Comparison of ENCODE assay signal across 12 mouse cellular contexts in genomic region chr11:117341218-117341617, GRCm38 (mm10).
DNase-seq lines count a peak whose midpoint lies in the region; ATAC-seq and TF ChIP-seq lines count a peak whose summit lies in the region.
"Had no signal": no experiment of that assay in that cellular context is flagged by ENCODE, and none has a peak within 500 bp of the region (broad histone marks: within the 10 kb centered on the region; RNA-seq: fewer than 3 reads in every experiment).

No protein-coding gene starts in this region.

- DNase-seq in right cerebral cortex, postnatal 10 days (ENCODE audit: low spot score in 2 of 2): peak; percentile 67 to 75
- DNase-seq in right cerebral cortex, postnatal 25 days: no peak
- no peak for DNase-seq in yolk sac, embryonic 10.5 days (ENCODE audit: low spot score)
- no peak for DNase-seq in layer of hippocampus, adult 18-20 months (ENCODE audit: low spot score in 2 of 2)
- DNase-seq in liver, postnatal 0 days: no peak
- DNase-seq: adrenal gland, postnatal 36 days; thymus, postnatal 14 days had no signal

- 67% methylated on average over 7 of the region's 7 CpGs for WGBS in embryonic facial prominence, embryonic 15.5 days
- WGBS in hindbrain, embryonic 15.5 days: 9% methylated on average over 7 of the region's 7 CpGs
- WGBS in neural tube, embryonic 15.5 days: 13% methylated on average over 7 of the region's 7 CpGs
- WGBS in liver, postnatal 0 days (ENCODE audit: insufficient replicate concordance): 84% methylated on average over 7 of the region's 7 CpGs

- peaks cover 84% of the 10 kb centered on the region for H3K4me1 ChIP-seq in embryonic facial prominence, embryonic 15.5 days
- H3K4me1 ChIP-seq in hindbrain, embryonic 15.5 days (replicated peaks): peaks cover 83% of the 10 kb centered on the region
- H3K4me1 ChIP-seq in neural tube, embryonic 15.5 days: peaks cover 76% of the 10 kb centered on the region
- peaks cover 73% of the 10 kb centered on the region for H3K4me1 ChIP-seq in liver, postnatal 0 days (ENCODE audit: insufficient read depth)

- no peak for TF ChIP-seq EP300 in liver, postnatal 0 days (IDR thresholded peaks at IDR 0.05; ENCODE audit: low read depth)

- no peak for ATAC-seq in embryonic facial prominence, embryonic 15.5 days (ENCODE audit: insufficient number of reproducible peaks, low FRiP score, low TSS enrichment, low read depth)
- ATAC-seq in hindbrain, embryonic 15.5 days (ENCODE audit: low FRiP score, low read depth): peak; percentile 65
- peak; percentile 52; the same call in 1 of the 2 replicates for ATAC-seq in neural tube, embryonic 15.5 days (ENCODE audit: low FRiP score)
- no peak for ATAC-seq in liver, postnatal 0 days
- ATAC-seq: intestine, postnatal 0 days had no signal

- H3K4me2 ChIP-seq in embryonic facial prominence, embryonic 15.5 days (replicated peaks): no peak overlapping the region
- H3K4me2 ChIP-seq in hindbrain, embryonic 15.5 days: no peak overlapping the region
- no peak overlapping the region for H3K4me2 ChIP-seq in neural tube, embryonic 15.5 days
- H3K4me2 ChIP-seq in liver, postnatal 0 days (ENCODE audit: low read depth, low read length): no peak overlapping the region

- no peaks in the 10 kb centered on the region for H3K27me3 ChIP-seq in embryonic facial prominence, embryonic 15.5 days
- H3K27me3 ChIP-seq in hindbrain, embryonic 15.5 days: no peaks in the 10 kb centered on the region
- no peaks in the 10 kb centered on the region for H3K27me3 ChIP-seq in neural tube, embryonic 15.5 days (replicated peaks)
- no peaks in the 10 kb centered on the region for H3K27me3 ChIP-seq in liver, postnatal 0 days (ENCODE audit: insufficient read depth, low read length)

- no peak for TF ChIP-seq CTCF in liver, postnatal 0 days (IDR thresholded peaks at IDR 0.05; ENCODE audit: low read depth)

- H3K27ac ChIP-seq in embryonic facial prominence, embryonic 15.5 days (replicated peaks): 0 out of 2 replicates have a peak overlapping the region, but pooled peaks have one; percentile 44
- peak overlapping the region; percentile 72 for H3K27ac ChIP-seq in hindbrain, embryonic 15.5 days (replicated peaks)
- H3K27ac ChIP-seq in neural tube, embryonic 15.5 days (replicated peaks): peak overlapping the region; percentile 77
- H3K27ac ChIP-seq in liver, postnatal 0 days (ENCODE audit: low read depth): no peak overlapping the region
- H3K27ac ChIP-seq: liver, embryonic 14.5 days had no signal

- H3K36me3 ChIP-seq in embryonic facial prominence, embryonic 15.5 days: no peaks in the 10 kb centered on the region
- no peaks in the 10 kb centered on the region for H3K36me3 ChIP-seq in hindbrain, embryonic 15.5 days
- H3K36me3 ChIP-seq in neural tube, embryonic 15.5 days: no peaks in the 10 kb centered on the region
- H3K36me3 ChIP-seq in liver, postnatal 0 days (replicated peaks; ENCODE audit: insufficient read depth, low read length): no peaks in the 10 kb centered on the region

- H3K4me3 ChIP-seq in embryonic facial prominence, embryonic 15.5 days (replicated peaks): no peak overlapping the region
- no peak overlapping the region for H3K4me3 ChIP-seq in hindbrain, embryonic 15.5 days
- H3K4me3 ChIP-seq in neural tube, embryonic 15.5 days (replicated peaks): no peak overlapping the region
- H3K4me3 ChIP-seq in liver, postnatal 0 days (ENCODE audit: low read depth, low read length): no peak overlapping the region

- no peaks in the 10 kb centered on the region for H3K9me3 ChIP-seq in embryonic facial prominence, embryonic 15.5 days (replicated peaks)
- H3K9me3 ChIP-seq in hindbrain, embryonic 15.5 days: no peaks in the 10 kb centered on the region
- no peaks in the 10 kb centered on the region for H3K9me3 ChIP-seq in neural tube, embryonic 15.5 days (replicated peaks)
- no peaks in the 10 kb centered on the region for H3K9me3 ChIP-seq in liver, postnatal 0 days (ENCODE audit: low read length)

- no peak overlapping the region for H3K9ac ChIP-seq in embryonic facial prominence, embryonic 15.5 days
- no peak overlapping the region for H3K9ac ChIP-seq in hindbrain, embryonic 15.5 days
- no peak overlapping the region for H3K9ac ChIP-seq in neural tube, embryonic 15.5 days (replicated peaks)
- H3K9ac ChIP-seq in liver, postnatal 0 days (replicated peaks): no peak overlapping the region
- H3K9ac ChIP-seq: liver, embryonic 14.5 days had no signal

Comparison
In these comparisons a context has a peak if more than half of its experiments do, and no peak if none do; other contexts are left out.
1. DNase-seq: peak in right cerebral cortex, postnatal 10 days (2 of 2); none in right cerebral cortex, postnatal 25 days (single experiment), yolk sac, embryonic 10.5 days (single experiment), layer of hippocampus, adult 18-20 months (0 of 2) and liver, postnatal 0 days (single experiment).
2. ATAC-seq: peak in hindbrain, embryonic 15.5 days (single experiment) and neural tube, embryonic 15.5 days (single experiment); none in embryonic facial prominence, embryonic 15.5 days (single experiment) and liver, postnatal 0 days (single experiment).